Mouse (Mus musculus): ENCODE results near the gene Crybb3. TPM values are rescaled to one million over a fixed set of nuclear protein-coding genes. Genes with fewer than 3 reads are reported as not detected.

Crybb3 gene
- polyA plus RNA-seq, 1 experiment from 2014 or later: 0.42 TPM

- Histone ChIP-seq H3K27ac (no peak overlapping the region), H3K9ac (replicated peaks) (no peak overlapping the region), H3K27me3 (no peaks in the 10 kb centered on the region), H3K4me2 (replicated peaks) (no peak overlapping the region), H3K4me3 (replicated peaks) (no peak overlapping the region), H3K36me3 (no peaks in the 10 kb centered on the region), H3K4me1 (replicated peaks) (peaks cover 14% of the 10 kb centered on the region; the same call in 1 of the 2 replicates), H3K9me3 (no peaks in the 10 kb centered on the region)
- ATAC-seq: no peak
- 77% methylated on average over 19 of the region's 19 CpGs for WGBS
Measured at GRCm38 (mm10) chr5:113082356-113083168, 1.2 kb upstream of the Crybb3 start.

- no peak for ATAC-seq
- Histone ChIP-seq H3K27me3 (no peaks in the 10 kb centered on the region), H3K4me3 (replicated peaks) (no peak overlapping the region), H3K4me2 (replicated peaks) (no peak overlapping the region), H3K9ac (replicated peaks) (no peak overlapping the region), H3K36me3 (no peaks in the 10 kb centered on the region), H3K4me1 (replicated peaks) (0 out of 2 replicates have a peak, but pooled peaks cover 7% of the 10 kb centered on the region), H3K27ac (no peak overlapping the region), H3K9me3 (no peaks in the 10 kb centered on the region)
- 92% methylated on average over 9 of the region's 9 CpGs for WGBS
Measured at GRCm38 (mm10) chr5:113081020-113081419, 364 bp downstream of the Crybb3 start.

- peak overlapping the region; percentile 19; the same call in 1 of the 2 replicates for H3K4me2 ChIP-seq (replicated peaks)
- no peak overlapping the region for H3K27ac ChIP-seq
- H3K36me3 ChIP-seq: no peaks in the 10 kb centered on the region
- H3K4me3 ChIP-seq (replicated peaks): no peak overlapping the region
- H3K9me3 ChIP-seq: no peaks in the 10 kb centered on the region
- WGBS: 22% methylated on average over 21 of the region's 21 CpGs
- no peaks in the 10 kb centered on the region for H3K27me3 ChIP-seq
- no peak for ATAC-seq
- H3K9ac ChIP-seq (replicated peaks): no peak overlapping the region
- 0 out of 2 replicates have a peak, but pooled peaks cover 7% of the 10 kb centered on the region for H3K4me1 ChIP-seq (replicated peaks)
Measured at GRCm38 (mm10) chr5:113079783-113080182, 1.6 kb downstream of the Crybb3 start.

GRCm38 (mm10) chr5:113078686-113079085 is 2.7 kb downstream of the Crybb3 start:
- Histone ChIP-seq H3K36me3 (no peaks in the 10 kb centered on the region), H3K9me3 (no peaks in the 10 kb centered on the region), H3K4me1 (replicated peaks) (0 out of 2 replicates have a peak, but pooled peaks cover 7% of the 10 kb centered on the region), H3K4me3 (replicated peaks) (no peak overlapping the region), H3K27me3 (no peaks in the 10 kb centered on the region), H3K4me2 (replicated peaks) (no peak overlapping the region), H3K9ac (replicated peaks) (no peak overlapping the region), H3K27ac (no peak overlapping the region)
- 68% methylated on average over 5 of the region's 5 CpGs for WGBS
- ATAC-seq: no peak

- H3K9me3 ChIP-seq: no peaks in the 10 kb centered on the region
- no peak within 1 kb of the TSS for H3K4me2 ChIP-seq (replicated peaks)
- H3K4me1 ChIP-seq (replicated peaks): no peaks in the 10 kb centered on the region
- H3K27me3 ChIP-seq: no peaks in the 10 kb centered on the region
- H3K4me3 ChIP-seq (replicated peaks): no peak within 1 kb of the TSS
- no peaks in the 10 kb centered on the region for H3K36me3 ChIP-seq
- no peak within 1 kb of the TSS for H3K27ac ChIP-seq
- H3K9ac ChIP-seq (replicated peaks): no peak within 1 kb of the TSS
- no peak for ATAC-seq
Measured at GRCm38 (mm10) chr5:113070017-113070416, 11.4 kb downstream of the Crybb3 start, which contains the start of gene Crybb2. Gene Crybb2 (minus strand): TSS chr5:113070117.

GRCm38 (mm10) chr5:113054308-113054707 is 27.1 kb downstream of the Crybb3 start:
- whole genome bisulfite sequencing: 5% methylated on average over 16 of the region's 16 CpGs
- Histone ChIP-seq H3K9me3 (0 out of 2 replicates have a peak, but pooled peaks cover 2% of the 10 kb centered on the region), H3K4me2 (replicated peaks) (no peak overlapping the region), H3K36me3 (no peaks in the 10 kb centered on the region), H3K4me3 (replicated peaks) (no peak overlapping the region), H3K27ac (no peak overlapping the region), H3K9ac (replicated peaks) (no peak overlapping the region), H3K4me1 (replicated peaks) (peaks cover 11% of the 10 kb centered on the region), H3K27me3 (no peaks in the 10 kb centered on the region)
- ATAC-seq: peak; percentile 76

- ATAC-seq: no peak
- Histone ChIP-seq H3K4me3 (replicated peaks) (no peak overlapping the region), H3K9ac (replicated peaks) (no peak overlapping the region), H3K27ac (no peak overlapping the region), H3K4me1 (replicated peaks) (peaks cover 12% of the 10 kb centered on the region), H3K9me3 (0 out of 2 replicates have a peak, but pooled peaks cover 2% of the 10 kb centered on the region), H3K36me3 (no peaks in the 10 kb centered on the region), H3K27me3 (no peaks in the 10 kb centered on the region), H3K4me2 (replicated peaks) (no peak overlapping the region)
- 72% methylated on average over 7 of the region's 7 CpGs for WGBS
Measured at GRCm38 (mm10) chr5:113050581-113051185, 30.7 kb downstream of the Crybb3 start.

- ATAC-seq: no peak
- Histone ChIP-seq H3K4me3 (replicated peaks) (no peak overlapping the region), H3K4me1 (replicated peaks) (peaks cover 18% of the 10 kb centered on the region), H3K4me2 (replicated peaks) (no peak overlapping the region), H3K36me3 (no peaks in the 10 kb centered on the region), H3K27me3 (no peaks in the 10 kb centered on the region), H3K27ac (no peak overlapping the region), H3K9ac (replicated peaks) (no peak overlapping the region), H3K9me3 (0 out of 2 replicates have a peak, but pooled peaks cover 2% of the 10 kb centered on the region)
Measured at GRCm38 (mm10) chr5:113049876-113050275, 31.5 kb downstream of the Crybb3 start.

- H3K36me3 ChIP-seq: no peaks in the 10 kb centered on the region
- no peak overlapping the region; the same call in 1 of the 2 replicates for H3K27ac ChIP-seq
- WGBS: 88% methylated on average over 10 of the region's 10 CpGs
Measured at GRCm38 (mm10) chr5:113045511-113046273, 35.7 kb downstream of the Crybb3 start.

GRCm38 (mm10) chr5:113043531-113043930 is 37.9 kb downstream of the Crybb3 start:
- H3K27me3 ChIP-seq: no peaks in the 10 kb centered on the region
- H3K4me3 ChIP-seq (replicated peaks): no peak overlapping the region
- 82% methylated on average over 8 of the region's 8 CpGs for WGBS
- no peak overlapping the region for H3K4me2 ChIP-seq (replicated peaks)
- H3K9me3 ChIP-seq: no peaks in the 10 kb centered on the region
- H3K4me1 ChIP-seq (replicated peaks): peaks cover 25% of the 10 kb centered on the region
- H3K36me3 ChIP-seq: no peaks in the 10 kb centered on the region
- ATAC-seq: no peak
- peak overlapping the region; percentile 77; the same call in 1 of the 2 replicates for H3K27ac ChIP-seq
- H3K9ac ChIP-seq (replicated peaks): no peak overlapping the region

More at GRCm38 (mm10) chr5:113045511-113046273, 35.7 kb downstream of the Crybb3 start:
- Histone ChIP-seq H3K4me2 (replicated peaks) (no peak overlapping the region), H3K9ac (replicated peaks) (no peak overlapping the region), H3K4me3 (replicated peaks) (no peak overlapping the region), H3K27me3 (no peaks in the 10 kb centered on the region), H3K9me3 (no peaks in the 10 kb centered on the region), H3K4me1 (replicated peaks) (peaks cover 32% of the 10 kb centered on the region)
- no peak for ATAC-seq

- Histone ChIP-seq H3K27me3 (no peaks in the 10 kb centered on the region), H3K9me3 (no peaks in the 10 kb centered on the region), H3K4me2 (replicated peaks) (no peak overlapping the region), H3K4me3 (replicated peaks) (no peak overlapping the region), H3K9ac (replicated peaks) (no peak overlapping the region), H3K36me3 (no peaks in the 10 kb centered on the region), H3K4me1 (replicated peaks) (peaks cover 26% of the 10 kb centered on the region), H3K27ac (peak overlapping the region; percentile 77)
- peak; percentile 93 for ATAC-seq
- WGBS: 2% methylated on average over 5 of the region's 5 CpGs
Measured at GRCm38 (mm10) chr5:113041567-113042071, 39.8 kb downstream of the Crybb3 start.

Measured in midbrain, embryonic 13.5 days (tissue).